ENCODE assay signal across 8 mouse cellular contexts in the genomic region with DNA sequence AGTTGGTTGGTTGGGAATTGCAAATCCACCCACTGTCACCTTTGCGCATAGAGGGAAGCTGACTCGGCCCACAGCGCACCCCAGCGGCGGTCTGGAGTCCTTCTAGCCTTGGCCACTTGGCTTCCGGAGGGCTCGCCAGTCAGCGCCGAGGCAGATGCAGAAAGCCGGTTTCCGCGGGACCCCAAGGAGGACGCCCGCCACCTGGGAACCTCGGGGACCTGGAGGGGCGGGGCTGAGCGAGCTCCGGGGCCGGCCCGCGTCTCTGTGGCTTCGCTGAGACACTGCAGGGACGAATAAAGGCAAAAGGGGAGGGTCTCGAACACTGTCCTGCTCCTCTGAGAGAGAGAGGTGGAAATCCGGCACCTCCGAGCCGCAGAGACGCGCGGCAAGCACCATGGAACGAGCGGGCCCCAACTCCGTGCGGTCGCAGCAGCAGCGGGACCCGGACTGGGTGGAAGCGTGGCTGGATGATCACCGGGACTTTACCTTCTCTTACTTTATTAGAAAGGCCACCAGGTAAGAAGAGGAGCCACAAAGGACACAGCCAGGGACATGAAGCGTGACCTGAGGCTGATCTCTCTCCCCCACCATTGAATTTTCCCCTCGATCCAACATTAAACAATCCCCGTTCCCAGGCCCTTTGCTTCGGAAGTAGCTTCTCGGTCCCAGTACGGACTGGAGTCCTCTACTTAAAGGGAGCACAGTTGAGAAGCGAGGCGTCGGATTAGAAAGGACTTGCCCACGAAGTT. TPM values are rescaled to one million over a fixed set of nuclear protein-coding genes. Genes with fewer than 3 reads are reported as not detected.
DNase-seq lines count a peak whose midpoint lies in the region; ATAC-seq and TF ChIP-seq lines count a peak whose summit lies in the region.

Gene Pde5a, plus strand, starts transcription at position 96 of the 749 bp plus-strand sequence.

- peak; percentile 90 for TF ChIP-seq CTCF in stomach, postnatal 0 days (IDR thresholded peaks at IDR 0.05; ENCODE audit: low read depth)

- 0 out of 2 replicates have a peak, but pooled peaks cover 7% of the 10 kb centered on the region for H3K4me1 ChIP-seq in forebrain, embryonic 14.5 days (ENCODE audit: control insufficient read depth, insufficient read depth, low read length)
- H3K4me1 ChIP-seq in neural tube, embryonic 13.5 days (replicated peaks) = peaks cover 15% of the 10 kb centered on the region
- H3K4me1 ChIP-seq in stomach, postnatal 0 days (replicated peaks; ENCODE audit: control insufficient read depth, insufficient read depth) = no peaks in the 10 kb centered on the region

- no peaks in the 10 kb centered on the region for H3K36me3 ChIP-seq in forebrain, embryonic 14.5 days (ENCODE audit: control insufficient read depth, insufficient read depth, low read length)
- no peaks in the 10 kb centered on the region for H3K36me3 ChIP-seq in neural tube, embryonic 13.5 days
- no peaks in the 10 kb centered on the region for H3K36me3 ChIP-seq in stomach, postnatal 0 days (ENCODE audit: control insufficient read depth, insufficient read depth, low read length)

- TF ChIP-seq EP300 in stomach, postnatal 0 days (optimal IDR thresholded peaks at IDR 0.05) = no peak

- peak; percentile 57 for ATAC-seq in forebrain, embryonic 14.5 days
- peak; percentile 71 for ATAC-seq in neural tube, embryonic 13.5 days (ENCODE audit: low read depth)
- peak; percentile 84 for ATAC-seq in stomach, postnatal 0 days (ENCODE audit: low FRiP score, low TSS enrichment)

- peak within 1 kb of the TSS; percentile 89 for H3K27ac ChIP-seq in forebrain, embryonic 14.5 days (ENCODE audit: low read depth, low read length)
- peak within 1 kb of the TSS; percentile 82 for H3K27ac ChIP-seq in neural tube, embryonic 13.5 days (replicated peaks)
- peak within 1 kb of the TSS; percentile 98 for H3K27ac ChIP-seq in stomach, postnatal 0 days (replicated peaks)

- peak within 1 kb of the TSS; percentile 74 for H3K4me3 ChIP-seq in forebrain, embryonic 14.5 days (ENCODE audit: low read depth, low read length)
- peak within 1 kb of the TSS; percentile 67 for H3K4me3 ChIP-seq in neural tube, embryonic 13.5 days
- H3K4me3 ChIP-seq in stomach, postnatal 0 days (ENCODE audit: low read depth, low read length) = peak within 1 kb of the TSS; percentile 87

- peak within 1 kb of the TSS; percentile 86 for H3K4me2 ChIP-seq in forebrain, embryonic 14.5 days (ENCODE audit: low read length)
- H3K4me2 ChIP-seq in neural tube, embryonic 13.5 days = peak within 1 kb of the TSS; percentile 90
- peak within 1 kb of the TSS; percentile 94 for H3K4me2 ChIP-seq in stomach, postnatal 0 days (replicated peaks; ENCODE audit: low read depth)

- peak; percentile 71 for DNase-seq in CD4-positive, CD25-positive, alpha-beta regulatory T cell, adult 2 months (ENCODE audit: low read depth, low spot score)
- peak; percentile 53 for DNase-seq in c-Kit-positive CD71-negative TER-119-negative erythroid progenitor cells, embryonic 14.5 days (ENCODE audit: low read depth)
- peak; percentile 81 for DNase-seq in forebrain, embryonic 14.5 days (ENCODE audit: low spot score)
- DNase-seq in heart, postnatal 10 days = peak; percentile 85 to 91
- peak; percentile 82 to 84 for DNase-seq in kidney, postnatal 25 days
- peak; percentile 80 to 85 for DNase-seq in lung, adult 18-20 months
- DNase-seq in stomach, postnatal 0 days (ENCODE audit: low spot score) = peak; percentile 89

- WGBS in forebrain, embryonic 14.5 days = under 1% methylated on average over 49 of the region's 49 CpGs
- under 1% methylated on average over 49 of the region's 49 CpGs for WGBS in neural tube, embryonic 13.5 days
- WGBS in stomach, postnatal 0 days = under 1% methylated on average over 49 of the region's 49 CpGs

- no peaks in the 10 kb centered on the region for H3K9me3 ChIP-seq in forebrain, embryonic 14.5 days (replicated peaks; ENCODE audit: control insufficient read depth, low read length)
- H3K9me3 ChIP-seq in neural tube, embryonic 13.5 days = no peaks in the 10 kb centered on the region
- H3K9me3 ChIP-seq in stomach, postnatal 0 days (ENCODE audit: control insufficient read depth, low read length) = no peaks in the 10 kb centered on the region

- H3K27me3 ChIP-seq in forebrain, embryonic 14.5 days (replicated peaks; ENCODE audit: control insufficient read depth, insufficient read depth, low read length) = no peaks in the 10 kb centered on the region
- no peaks in the 10 kb centered on the region for H3K27me3 ChIP-seq in neural tube, embryonic 13.5 days
- no peaks in the 10 kb centered on the region for H3K27me3 ChIP-seq in stomach, postnatal 0 days (ENCODE audit: control insufficient read depth, insufficient read depth, low read length)

- intact Hi-C loops in heart, postnatal 10 days (cut with DNase I) = loop anchor here (2.0 kb wide), 1 partner anchor 82 kb away; no protein-coding TSS in a partner anchor

- H3K9ac ChIP-seq in forebrain, embryonic 14.5 days (ENCODE audit: low read length) = peak within 1 kb of the TSS; percentile 90
- H3K9ac ChIP-seq in neural tube, embryonic 13.5 days = peak within 1 kb of the TSS; percentile 79
- peak within 1 kb of the TSS; percentile 94 for H3K9ac ChIP-seq in stomach, postnatal 0 days (ENCODE audit: low read length)

RNA-seq across cellular contexts. Expression of gene Pde5a, which starts in this region (rescaled TPM):
- 4.1 and 4.6 TPM in 2 replicates for polyA plus RNA-seq in forebrain, embryonic 14.5 days (2014; fragmentation: Nextera tagmentation; extraction: Ambion mirVana)
- total RNA-seq in heart, postnatal 10 days (2021) = 10 to 100 TPM; 10.5 to 12.9 TPM
- 1.7 and 2.2 TPM in 2 replicates for polyA plus RNA-seq in neural tube, embryonic 13.5 days (2015; fragmentation: Nextera tagmentation; extraction: Ambion mirVana)
- polyA plus RNA-seq in stomach, postnatal 0 days (2015; fragmentation: Nextera tagmentation; extraction: Ambion mirVana) = 12.0 and 12.8 TPM in 2 replicates

Comparison
In these comparisons a context has a peak if more than half of its experiments do, and no peak if none do; other contexts are left out.
1. Peak in every context shown above with its lines: DNase-seq, ATAC-seq, H3K4me3 ChIP-seq and H3K27ac ChIP-seq.